Mouse (Mus musculus) liver, embryonic 14.5 days (tissue): ENCODE data around the gene Tmem56.

ENCODE experiments used
- CTCF ChIP-seq: IDR thresholded peaks from 2 replicates; pipeline ENCODE4 v1.5.1; 2016; ENCODE audit warnings: antibody characterized with exemption, low read depth, control low read depth
- EP300 ChIP-seq: IDR thresholded peaks from 2 replicates; pipeline ENCODE4 v1.6.1; 2016; ENCODE audit warnings: antibody characterized with exemption, low read depth

DNA sequence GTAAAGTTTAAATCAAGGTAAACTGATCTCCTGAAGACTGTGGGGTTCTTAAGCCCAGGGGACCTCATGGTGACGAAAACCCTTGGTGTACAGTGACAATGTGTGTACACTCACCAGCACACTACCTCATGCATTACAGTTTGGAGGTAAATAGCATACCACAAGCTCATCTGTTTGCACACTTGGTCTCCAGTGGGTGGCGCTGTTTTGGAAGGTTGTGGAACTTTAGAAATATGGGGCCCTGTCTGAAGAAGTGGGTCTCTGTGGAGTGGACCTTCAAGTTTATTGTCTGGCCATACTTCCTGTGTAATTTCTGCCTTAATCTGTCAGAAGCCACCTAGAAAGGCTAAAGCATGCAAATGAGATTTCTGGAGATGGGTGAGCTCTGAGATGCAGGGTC lies 121.2 kb downstream of the Tmem56 start:
- TF ChIP-seq CTCF (peak; percentile 64), EP300 (no peak)
